Mouse (Mus musculus) MEL (cell line): ENCODE results near the gene Eef1akmt3.

Experiments
- CTCF ChIP-seq, 3 experiments: IDR thresholded peaks in 2 of 3; conservative IDR thresholded peaks in 1 of 3; 2 replicates each; pipeline ENCODE4 v1.5.1; 2011 to 2012; ENCODE audit warnings: low read length in 3 of 3, low read depth in 2 of 3, mild to moderate bottlenecking in 2 of 3, improper control_type of control experiment in 1 of 3, inconsistent platforms in 1 of 3, mixed read lengths in 1 of 3, moderate library complexity in 1 of 3; ENCODE audit not compliant: control insufficient read depth in 1 of 3, insufficient read depth in 1 of 3, poor library complexity in 1 of 3, severe bottlenecking in 1 of 3
- MAZ ChIP-seq: IDR thresholded peaks from 2 replicates; pipeline ENCODE4 v1.6.1; 2012; ENCODE audit warnings: low read depth, mild to moderate bottlenecking, inconsistent platforms, low read length, improper control_type of control experiment

GRCm38 (mm10) chr10:127017071-127017470 is 24.2 kb downstream of the Eef1akmt3 start:
- no peak for TF ChIP-seq CTCF (IDR thresholded peaks at IDR 0.05 in 2 of 3, conservative IDR thresholded peaks at IDR 0.05 in 1 of 3; ENCODE audit: control insufficient read depth in 1 of 3, insufficient read depth in 1 of 3, low read depth in 2 of 3, low read length in 3 of 3, poor library complexity in 1 of 3, severe bottlenecking in 1 of 3)
- TF ChIP-seq MAZ: no peak
